Mouse (Mus musculus) bone marrow, adult 2 months (tissue): ENCODE results near the gene Rorc.

Experiments used
- CTCF ChIP-seq: fragments of 200-500 bp; IDR thresholded peaks from 2 replicates; pipeline ENCODE4 v1.5.1; 2011; ENCODE audit warnings: low read length, control low read depth; ENCODE audit not compliant: control insufficient read depth, insufficient read depth
- POLR2A ChIP-seq: fragments of 200-500 bp; IDR thresholded peaks from 2 replicates; pipeline ENCODE4 v1.6.1; 2011; ENCODE audit warnings: low read depth, mild to moderate bottlenecking, control low read depth, low read length, borderline replicate concordance; ENCODE audit not compliant: control insufficient read depth

DNA sequence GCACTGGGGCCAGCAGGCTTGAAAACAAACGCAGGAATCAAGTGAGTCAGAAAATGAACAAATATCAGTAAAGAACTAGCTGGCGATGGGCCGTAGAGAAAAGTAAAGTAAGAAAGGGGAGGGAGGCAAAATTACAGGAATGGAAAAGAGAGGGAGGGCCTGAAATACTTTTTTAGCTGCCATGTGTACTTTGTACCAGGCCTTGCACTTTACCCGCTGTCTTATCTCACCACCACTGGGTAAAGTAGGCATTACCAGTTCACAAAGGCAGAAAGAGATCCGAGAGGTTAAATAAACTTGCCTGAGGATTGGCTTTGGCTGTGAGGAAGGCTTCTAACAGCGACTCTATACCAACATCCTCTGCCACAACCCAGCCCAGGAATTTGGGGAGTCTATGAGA lies 5.1 kb upstream of the Rorc start:
- TF ChIP-seq POLR2A: no peak
- TF ChIP-seq CTCF: no peak
